Comparison of ENCODE assay signal across 20 mouse cellular contexts in genomic region chr2:75202587-75203220, GRCm38 (mm10).
A peak's percentile ranks its signal among the peaks of the same experiment; 100 is the strongest.
DNase-seq lines count a peak whose midpoint lies in the region; ATAC-seq and TF ChIP-seq lines count a peak whose summit lies in the region.
"Had no signal": no experiment of that assay in that cellular context is flagged by ENCODE, and none has a peak within 500 bp of the region (broad histone marks: within the 10 kb centered on the region; RNA-seq: fewer than 3 reads in every experiment).

No protein-coding gene starts in this region.

- no peaks in the 10 kb centered on the region for H3K4me1 ChIP-seq in lung, embryonic 14.5 days (ENCODE audit: insufficient read depth)
- H3K4me1 ChIP-seq in lung, postnatal 0 days (ENCODE audit: insufficient read depth, low read depth, low read length), result no peaks in the 10 kb centered on the region
- H3K4me1 ChIP-seq: forebrain, embryonic 13.5 days; hindbrain, embryonic 10.5 days had no signal

- no peak for TF ChIP-seq EP300 in lung, postnatal 0 days (IDR thresholded peaks at IDR 0.05)

- H3K36me3 ChIP-seq in lung, embryonic 14.5 days (ENCODE audit: insufficient read depth), result no peaks in the 10 kb centered on the region
- H3K36me3 ChIP-seq in lung, postnatal 0 days (ENCODE audit: insufficient read depth, low read length), result no peaks in the 10 kb centered on the region
- H3K36me3 ChIP-seq: hindbrain, embryonic 10.5 days had no signal

- no peaks in the 10 kb centered on the region for H3K9me3 ChIP-seq in lung, embryonic 14.5 days (ENCODE audit: low read depth, low read length)
- H3K9me3 ChIP-seq in lung, postnatal 0 days (ENCODE audit: low read length), result no peaks in the 10 kb centered on the region
- H3K9me3 ChIP-seq: forebrain, embryonic 13.5 days; hindbrain, embryonic 10.5 days had no signal

- WGBS in lung, embryonic 14.5 days, result 27% methylated on average over 7 of the region's 7 CpGs
- 34% methylated on average over 7 of the region's 7 CpGs for WGBS in lung, postnatal 0 days

- ATAC-seq in lung, embryonic 14.5 days (ENCODE audit: insufficient read depth), result no peak
- no peak for ATAC-seq in lung, postnatal 0 days
- ATAC-seq: forebrain, embryonic 13.5 days; intestine, postnatal 0 days; Patski had no signal

- no peak overlapping the region for H3K4me2 ChIP-seq in lung, embryonic 14.5 days
- H3K4me2 ChIP-seq in lung, postnatal 0 days (replicated peaks; ENCODE audit: low read depth, low read length), result no peak overlapping the region
- H3K4me2 ChIP-seq: forebrain, embryonic 13.5 days; heart, embryonic 11.5 days had no signal

- no peak overlapping the region for H3K4me3 ChIP-seq in lung, embryonic 14.5 days (ENCODE audit: low read depth, low read length)
- no peak overlapping the region for H3K4me3 ChIP-seq in lung, postnatal 0 days (ENCODE audit: low read depth, low read length)
- H3K4me3 ChIP-seq: forebrain, embryonic 13.5 days; gastrocnemius, adult 2 months; hindbrain, embryonic 10.5 days had no signal

- no peak for TF ChIP-seq CTCF in lung, embryonic 14.5 days (IDR thresholded peaks at IDR 0.05; ENCODE audit: low read depth)
- TF ChIP-seq CTCF in lung, postnatal 0 days (IDR thresholded peaks at IDR 0.05), result no peak

- DNase-seq in lung, embryonic 14.5 days, result peak; percentile 29
- no peak for DNase-seq in lung, postnatal 0 days (ENCODE audit: low spot score)
- DNase-seq in brain, adult 2 months (ENCODE audit: low read depth, low spot score), result peak; percentile 9
- peak; percentile 42 for DNase-seq in kidney, adult 9 months
- DNase-seq in kidney, postnatal 14 days, result peak; percentile 68
- no peak for DNase-seq in frontal cortex, postnatal 25 days (ENCODE audit: low spot score in 2 of 2)
- no peak for DNase-seq in right cerebral cortex, postnatal 4 days
- no peak for DNase-seq in heart, adult 18-20 months
- DNase-seq: cerebellum, adult 18-20 months; gastrocnemius, adult 2 months; right cerebral cortex, postnatal 14 days; spleen, adult 18-20 months; thymus, postnatal 4 days had no signal

- H3K27ac ChIP-seq in lung, embryonic 14.5 days (ENCODE audit: low read depth), result no peak overlapping the region
- H3K27ac ChIP-seq in lung, postnatal 0 days (ENCODE audit: low read length), result no peak overlapping the region
- H3K27ac ChIP-seq: forebrain, embryonic 13.5 days; gastrocnemius, adult 2 months; hindbrain, embryonic 10.5 days; liver, embryonic 14.5 days; macrophage had no signal

- H3K9ac ChIP-seq in lung, embryonic 14.5 days, result no peak overlapping the region
- H3K9ac ChIP-seq in lung, postnatal 0 days (replicated peaks; ENCODE audit: low read depth), result no peak overlapping the region
- H3K9ac ChIP-seq: forebrain, embryonic 13.5 days; liver, embryonic 14.5 days had no signal

- H3K27me3 ChIP-seq in lung, embryonic 14.5 days (ENCODE audit: insufficient read depth, low read length), result no peaks in the 10 kb centered on the region
- no peaks in the 10 kb centered on the region for H3K27me3 ChIP-seq in lung, postnatal 0 days (replicated peaks; ENCODE audit: insufficient read depth, low read length)
- H3K27me3 ChIP-seq: forebrain, embryonic 13.5 days had no signal

Comparison
In these comparisons a context has a peak if more than half of its experiments do, and no peak if none do; other contexts are left out.
1. DNase-seq: peak in lung, embryonic 14.5 days (single experiment), brain, adult 2 months (single experiment), kidney, adult 9 months (single experiment) and kidney, postnatal 14 days (single experiment); none in lung, postnatal 0 days (single experiment), frontal cortex, postnatal 25 days (0 of 2), right cerebral cortex, postnatal 4 days (single experiment) and heart, adult 18-20 months (0 of 2).